Mouse (Mus musculus): ENCODE results near the gene Kif22. TPM values are rescaled to one million over a fixed set of nuclear protein-coding genes. Genes with fewer than 3 reads are reported as not detected.

The Kif22 gene
- polyA plus RNA-seq, 1 experiment from 2014 or later: 180 TPM

- peak overlapping the region; percentile 73 for H3K4me3 ChIP-seq (ENCODE audit: low read depth, low read length)
- H3K9me3 ChIP-seq (ENCODE audit: low read depth, low read length): no peaks in the 10 kb centered on the region
- WGBS: 0% methylated on average over 10 of the region's 10 CpGs
- no peaks in the 10 kb centered on the region for H3K27me3 ChIP-seq (ENCODE audit: insufficient read depth, low read length)
- peak overlapping the region; percentile 87 for H3K4me2 ChIP-seq
- TF ChIP-seq CTCF (IDR thresholded peaks at IDR 0.05; ENCODE audit: low read depth): no peak
- peak; percentile 14; the same call in 1 of the 2 replicates for ATAC-seq (ENCODE audit: insufficient read depth)
- H3K36me3 ChIP-seq (ENCODE audit: insufficient read depth): peaks cover 47% of the 10 kb centered on the region
- DNase-seq: peak; percentile 72
- peaks cover 5% of the 10 kb centered on the region for H3K4me1 ChIP-seq (ENCODE audit: insufficient read depth)
- peak overlapping the region; percentile 88 for H3K9ac ChIP-seq
- peak overlapping the region; percentile 97 for H3K27ac ChIP-seq (ENCODE audit: low read depth)
Measured at GRCm38 (mm10) chr7:127016081-127016480, 26.2 kb downstream of the Kif22 start.

GRCm38 (mm10) chr7:127014993-127015392 lies 27.3 kb downstream of the Kif22 start:
- H3K4me2 ChIP-seq: peak overlapping the region; percentile 87
- no peak overlapping the region for H3K9ac ChIP-seq
- no peak for TF ChIP-seq CTCF (IDR thresholded peaks at IDR 0.05; ENCODE audit: low read depth)
- no peaks in the 10 kb centered on the region for H3K27me3 ChIP-seq (ENCODE audit: insufficient read depth, low read length)
- no peak overlapping the region for H3K27ac ChIP-seq (ENCODE audit: low read depth)
- H3K4me3 ChIP-seq (ENCODE audit: low read depth, low read length): peak overlapping the region; percentile 73; the same call in 1 of the 2 replicates
- WGBS: 92% methylated on average over 12 of the region's 12 CpGs
- H3K4me1 ChIP-seq (ENCODE audit: insufficient read depth): peaks cover 5% of the 10 kb centered on the region
- H3K9me3 ChIP-seq (ENCODE audit: low read depth, low read length): no peaks in the 10 kb centered on the region
- ATAC-seq (ENCODE audit: insufficient read depth): no peak
- H3K36me3 ChIP-seq (ENCODE audit: insufficient read depth): peaks cover 47% of the 10 kb centered on the region
- no peak for DNase-seq

- H3K27ac ChIP-seq (ENCODE audit: low read depth): peak within 1 kb of the TSS; percentile 69
Measured at GRCm38 (mm10) chr7:127014320-127014719, 28.0 kb downstream of the Kif22 start, which contains the start of gene Mvp. Mvp (minus strand) TSS chr7:127014621.

GRCm38 (mm10) chr7:127013385-127013784 lies 28.9 kb downstream of the Kif22 start:
- H3K4me1 ChIP-seq (ENCODE audit: insufficient read depth): peaks cover 5% of the 10 kb centered on the region; the same call in 1 of the 2 replicates
- peak overlapping the region; percentile 87; the same call in 1 of the 2 replicates for H3K4me2 ChIP-seq
- H3K9ac ChIP-seq: no peak overlapping the region
- H3K4me3 ChIP-seq (ENCODE audit: low read depth, low read length): peak overlapping the region; percentile 45; the same call in 1 of the 2 replicates
- WGBS: 93% methylated on average over 6 of the region's 6 CpGs
- DNase-seq (no peak), ATAC-seq (ENCODE audit: insufficient read depth) (no peak)
- no peaks in the 10 kb centered on the region for H3K9me3 ChIP-seq (ENCODE audit: low read depth, low read length)
- no peak for TF ChIP-seq CTCF (IDR thresholded peaks at IDR 0.05; ENCODE audit: low read depth)
- peaks cover 38% of the 10 kb centered on the region for H3K36me3 ChIP-seq (ENCODE audit: insufficient read depth)
- no peak overlapping the region for H3K27ac ChIP-seq (ENCODE audit: low read depth)
- H3K27me3 ChIP-seq (ENCODE audit: insufficient read depth, low read length): no peaks in the 10 kb centered on the region

More at GRCm38 (mm10) chr7:127014320-127014719, 28.0 kb downstream of the Kif22 start, which contains the start of gene Mvp:
- H3K36me3 ChIP-seq (ENCODE audit: insufficient read depth): peaks cover 45% of the 10 kb centered on the region
- peak within 1 kb of the TSS; percentile 52 for H3K9ac ChIP-seq
- H3K4me1 ChIP-seq (ENCODE audit: insufficient read depth): peaks cover 5% of the 10 kb centered on the region; the same call in 1 of the 2 replicates
- peak within 1 kb of the TSS; percentile 73 for H3K4me3 ChIP-seq (ENCODE audit: low read depth, low read length)
- H3K4me2 ChIP-seq: peak within 1 kb of the TSS; percentile 87
- ATAC-seq (ENCODE audit: insufficient read depth) (0 out of 2 replicates have a peak, but pooled peaks have one; percentile 3), DNase-seq (peak; percentile 85)
- no peaks in the 10 kb centered on the region for H3K27me3 ChIP-seq (ENCODE audit: insufficient read depth, low read length)
- no peaks in the 10 kb centered on the region for H3K9me3 ChIP-seq (ENCODE audit: low read depth, low read length)
- WGBS: 20% methylated on average over 11 of the region's 11 CpGs
- TF ChIP-seq CTCF (IDR thresholded peaks at IDR 0.05; ENCODE audit: low read depth): no peak

GRCm38 (mm10) chr7:127012845-127013244 lies 29.4 kb downstream of the Kif22 start:
- ATAC-seq (ENCODE audit: insufficient read depth) (no peak), DNase-seq (no peak)
- Histone ChIP-seq H3K4me1 (ENCODE audit: insufficient read depth) (peaks cover 5% of the 10 kb centered on the region; the same call in 1 of the 2 replicates), H3K27ac (ENCODE audit: low read depth) (no peak overlapping the region), H3K4me3 (ENCODE audit: low read depth, low read length) (no peak overlapping the region), H3K9ac (no peak overlapping the region), H3K9me3 (ENCODE audit: low read depth, low read length) (no peaks in the 10 kb centered on the region), H3K36me3 (ENCODE audit: insufficient read depth) (peaks cover 38% of the 10 kb centered on the region), H3K4me2 (no peak overlapping the region), H3K27me3 (ENCODE audit: insufficient read depth, low read length) (no peaks in the 10 kb centered on the region)
- TF ChIP-seq CTCF (IDR thresholded peaks at IDR 0.05; ENCODE audit: low read depth): no peak
- 93% methylated on average over 10 of the region's 10 CpGs for WGBS

- no peak for TF ChIP-seq CTCF (IDR thresholded peaks at IDR 0.05; ENCODE audit: low read depth)
- Histone ChIP-seq H3K27ac (ENCODE audit: low read depth) (no peak overlapping the region), H3K9me3 (ENCODE audit: low read depth, low read length) (no peaks in the 10 kb centered on the region), H3K27me3 (ENCODE audit: insufficient read depth, low read length) (no peaks in the 10 kb centered on the region), H3K4me1 (ENCODE audit: insufficient read depth) (peaks cover 5% of the 10 kb centered on the region; the same call in 1 of the 2 replicates), H3K4me2 (no peak overlapping the region), H3K9ac (no peak overlapping the region), H3K4me3 (ENCODE audit: low read depth, low read length) (no peak overlapping the region), H3K36me3 (ENCODE audit: insufficient read depth) (peaks cover 38% of the 10 kb centered on the region)
- WGBS: 76% methylated on average over 6 of the region's 6 CpGs
- ATAC-seq (ENCODE audit: insufficient read depth): no peak
- no peak for DNase-seq
Measured at GRCm38 (mm10) chr7:127012374-127012773, 29.9 kb downstream of the Kif22 start.

- Histone ChIP-seq H3K4me1 (ENCODE audit: insufficient read depth) (peaks cover 5% of the 10 kb centered on the region; the same call in 1 of the 2 replicates), H3K9ac (no peak overlapping the region), H3K36me3 (ENCODE audit: insufficient read depth) (peaks cover 38% of the 10 kb centered on the region), H3K27ac (ENCODE audit: low read depth) (no peak overlapping the region), H3K27me3 (ENCODE audit: insufficient read depth, low read length) (no peaks in the 10 kb centered on the region), H3K9me3 (ENCODE audit: low read depth, low read length) (no peaks in the 10 kb centered on the region), H3K4me3 (ENCODE audit: low read depth, low read length) (no peak overlapping the region), H3K4me2 (no peak overlapping the region)
- TF ChIP-seq CTCF (IDR thresholded peaks at IDR 0.05; ENCODE audit: low read depth): 0 out of 2 replicates have a peak, but pooled peaks have one; percentile 7
- no peak for DNase-seq
- 79% methylated on average over 2 of the region's 2 CpGs for WGBS
- no peak for ATAC-seq (ENCODE audit: insufficient read depth)
Measured at GRCm38 (mm10) chr7:127011717-127012116, 30.6 kb downstream of the Kif22 start.

Data from lung, embryonic 14.5 days (tissue).